Mouse (Mus musculus): ENCODE measurements around the gene Rab40c. TPM values are rescaled to one million over a fixed set of nuclear protein-coding genes. Genes with fewer than 3 reads are reported as not detected.

Rab40c gene
- total and polyA plus RNA-seq, 2 experiments = 6.1 to 24.1 TPM

GRCm38 (mm10) chr17:25941511-25942241 is 22.1 kb upstream of the Rab40c start:
- WGBS = 4% methylated on average over 47 of the region's 54 CpGs
- H3K4me3 ChIP-seq (ENCODE audit: insufficient read depth, low read depth, low read length) = peak overlapping the region; percentile 78
- H3K27ac ChIP-seq (replicated peaks; ENCODE audit: insufficient read depth, low read depth, low read length) = peak overlapping the region; percentile 59

GRCm38 (mm10) chr17:25934526-25934925 is 15.0 kb upstream of the Rab40c start:
- no peaks in the 10 kb centered on the region for H3K27me3 ChIP-seq (ENCODE audit: control insufficient read depth, insufficient read depth, low read length)
- H3K79me2 ChIP-seq (ENCODE audit: control insufficient read depth, insufficient read depth, low read length) = 0 out of 2 replicates have a peak, but pooled peaks cover 4% of the 10 kb centered on the region
- no peak for TF ChIP-seq POLR2A (IDR thresholded peaks at IDR 0.05; ENCODE audit: extremely low read depth, insufficient read depth, low read length)
- TF ChIP-seq CTCF (IDR thresholded peaks at IDR 0.05; ENCODE audit: low read depth, low read length) = no peak
- no peak overlapping the region for H3K4me3 ChIP-seq (ENCODE audit: insufficient read depth, low read depth, low read length)
- DNase-seq (ENCODE audit: extremely low read depth, low read depth, low spot score) = no peak
- 43% methylated on average over 1 of the region's 1 CpGs for WGBS
- H3K27ac ChIP-seq (replicated peaks; ENCODE audit: insufficient read depth, low read depth, low read length) = no peak overlapping the region
- peaks cover 26% of the 10 kb centered on the region for H3K36me3 ChIP-seq (ENCODE audit: control insufficient read depth, insufficient read depth, low read length)
- H3K4me1 ChIP-seq (ENCODE audit: control insufficient read depth, insufficient read depth, low read length) = no peaks in the 10 kb centered on the region
- no peak overlapping the region for H3K9ac ChIP-seq (ENCODE audit: low read depth, low read length)

More at GRCm38 (mm10) chr17:25941511-25942241, 22.1 kb upstream of the Rab40c start:
- peak overlapping the region; percentile 79 for H3K9ac ChIP-seq (ENCODE audit: low read depth, low read length)
- H3K36me3 ChIP-seq (ENCODE audit: control insufficient read depth, insufficient read depth, low read length) = no peaks in the 10 kb centered on the region
- H3K4me1 ChIP-seq (ENCODE audit: control insufficient read depth, insufficient read depth, low read length) = peaks cover 7% of the 10 kb centered on the region
- H3K79me2 ChIP-seq (ENCODE audit: control insufficient read depth, insufficient read depth, low read length) = peaks cover 7% of the 10 kb centered on the region; the same call in 1 of the 2 replicates
- H3K27me3 ChIP-seq (ENCODE audit: control insufficient read depth, insufficient read depth, low read length) = no peaks in the 10 kb centered on the region
- peak; percentile 53; the same call in 1 of the 2 replicates for TF ChIP-seq POLR2A (IDR thresholded peaks at IDR 0.05; ENCODE audit: extremely low read depth, insufficient read depth, low read length)
- no peak for TF ChIP-seq CTCF (IDR thresholded peaks at IDR 0.05; ENCODE audit: low read depth, low read length)
- DNase-seq (ENCODE audit: extremely low read depth, low read depth, low spot score) = peak; percentile 48

- 43% methylated on average over 2 of the region's 2 CpGs for WGBS
These were observed 5.8 kb upstream of the Rab40c start for GRCm38 (mm10) chr17:25925348-25925747.

GRCm38 (mm10) chr17:25922120-25922519 is 2.6 kb upstream of the Rab40c start:
- DNase-seq (ENCODE audit: extremely low read depth, low read depth, low spot score) = no peak
- Histone ChIP-seq H3K27ac (replicated peaks; ENCODE audit: insufficient read depth, low read depth, low read length) (no peak overlapping the region), H3K9ac (ENCODE audit: low read depth, low read length) (no peak overlapping the region), H3K4me3 (ENCODE audit: insufficient read depth, low read depth, low read length) (no peak overlapping the region), H3K4me1 (ENCODE audit: control insufficient read depth, insufficient read depth, low read length) (peaks cover 13% of the 10 kb centered on the region), H3K36me3 (ENCODE audit: control insufficient read depth, insufficient read depth, low read length) (peaks cover 2% of the 10 kb centered on the region; the same call in 1 of the 2 replicates), H3K27me3 (ENCODE audit: control insufficient read depth, insufficient read depth, low read length) (no peaks in the 10 kb centered on the region), H3K79me2 (ENCODE audit: control insufficient read depth, insufficient read depth, low read length) (peaks cover 20% of the 10 kb centered on the region)
- TF ChIP-seq CTCF (IDR thresholded peaks at IDR 0.05; ENCODE audit: low read depth, low read length) = no peak
- no peak for TF ChIP-seq POLR2A (IDR thresholded peaks at IDR 0.05; ENCODE audit: extremely low read depth, insufficient read depth, low read length)
- 62% methylated on average over 5 of the region's 5 CpGs for WGBS

More at GRCm38 (mm10) chr17:25925348-25925747, 5.8 kb upstream of the Rab40c start:
- H3K79me2 ChIP-seq (ENCODE audit: control insufficient read depth, insufficient read depth, low read length) = no peaks in the 10 kb centered on the region
- DNase-seq (ENCODE audit: extremely low read depth, low read depth, low spot score) = peak; percentile 90
- H3K4me1 ChIP-seq (ENCODE audit: control insufficient read depth, insufficient read depth, low read length) = peaks cover 4% of the 10 kb centered on the region; the same call in 1 of the 2 replicates
- no peak overlapping the region for H3K9ac ChIP-seq (ENCODE audit: low read depth, low read length)
- TF ChIP-seq POLR2A (IDR thresholded peaks at IDR 0.05; ENCODE audit: extremely low read depth, insufficient read depth, low read length) (no peak), CTCF (IDR thresholded peaks at IDR 0.05; ENCODE audit: low read depth, low read length) (no peak)
- H3K27me3 ChIP-seq (ENCODE audit: control insufficient read depth, insufficient read depth, low read length) = no peaks in the 10 kb centered on the region
- no peak overlapping the region for H3K27ac ChIP-seq (replicated peaks; ENCODE audit: insufficient read depth, low read depth, low read length)
- H3K36me3 ChIP-seq (ENCODE audit: control insufficient read depth, insufficient read depth, low read length) = peaks cover 11% of the 10 kb centered on the region; the same call in 1 of the 2 replicates
- H3K4me3 ChIP-seq (ENCODE audit: insufficient read depth, low read depth, low read length) = no peak overlapping the region

GRCm38 (mm10) chr17:25919786-25920642 is 487 bp upstream of the Rab40c start:
- no peaks in the 10 kb centered on the region for H3K36me3 ChIP-seq (ENCODE audit: control insufficient read depth, insufficient read depth, low read length)
- H3K27ac ChIP-seq (replicated peaks; ENCODE audit: insufficient read depth, low read depth, low read length) = peak overlapping the region; percentile 89
- peak overlapping the region; percentile 72 for H3K4me3 ChIP-seq (ENCODE audit: insufficient read depth, low read depth, low read length)
- WGBS = under 1% methylated on average over 39 of the region's 40 CpGs
- peaks cover 25% of the 10 kb centered on the region for H3K79me2 ChIP-seq (ENCODE audit: control insufficient read depth, insufficient read depth, low read length)
- H3K9ac ChIP-seq (ENCODE audit: low read depth, low read length) = peak overlapping the region; percentile 66
- TF ChIP-seq POLR2A (IDR thresholded peaks at IDR 0.05; ENCODE audit: extremely low read depth, insufficient read depth, low read length) (peak; percentile 55; the same call in 1 of the 2 replicates), CTCF (IDR thresholded peaks at IDR 0.05; ENCODE audit: low read depth, low read length) (no peak)
- no peaks in the 10 kb centered on the region for H3K27me3 ChIP-seq (ENCODE audit: control insufficient read depth, insufficient read depth, low read length)
- DNase-seq (ENCODE audit: extremely low read depth, low read depth, low spot score) = peak; percentile 100
- peaks cover 13% of the 10 kb centered on the region for H3K4me1 ChIP-seq (ENCODE audit: control insufficient read depth, insufficient read depth, low read length)

Measured in liver, adult 2 months (tissue).